Mouse (Mus musculus): Measurements from ENCODE around the gene Cdkn2aip. TPM values are rescaled to one million over a fixed set of nuclear protein-coding genes. Genes with fewer than 3 reads are reported as not detected.

Cdkn2aip gene
- polyA plus RNA-seq (2014; fragmentation: Illumina TruSeq; extraction: RNeasy Lipid Tissue Mini Kit (QIAGEN cat#74804); ENCODE audit: low read depth, low replicate concordance): 6.5 TPM

DNA sequence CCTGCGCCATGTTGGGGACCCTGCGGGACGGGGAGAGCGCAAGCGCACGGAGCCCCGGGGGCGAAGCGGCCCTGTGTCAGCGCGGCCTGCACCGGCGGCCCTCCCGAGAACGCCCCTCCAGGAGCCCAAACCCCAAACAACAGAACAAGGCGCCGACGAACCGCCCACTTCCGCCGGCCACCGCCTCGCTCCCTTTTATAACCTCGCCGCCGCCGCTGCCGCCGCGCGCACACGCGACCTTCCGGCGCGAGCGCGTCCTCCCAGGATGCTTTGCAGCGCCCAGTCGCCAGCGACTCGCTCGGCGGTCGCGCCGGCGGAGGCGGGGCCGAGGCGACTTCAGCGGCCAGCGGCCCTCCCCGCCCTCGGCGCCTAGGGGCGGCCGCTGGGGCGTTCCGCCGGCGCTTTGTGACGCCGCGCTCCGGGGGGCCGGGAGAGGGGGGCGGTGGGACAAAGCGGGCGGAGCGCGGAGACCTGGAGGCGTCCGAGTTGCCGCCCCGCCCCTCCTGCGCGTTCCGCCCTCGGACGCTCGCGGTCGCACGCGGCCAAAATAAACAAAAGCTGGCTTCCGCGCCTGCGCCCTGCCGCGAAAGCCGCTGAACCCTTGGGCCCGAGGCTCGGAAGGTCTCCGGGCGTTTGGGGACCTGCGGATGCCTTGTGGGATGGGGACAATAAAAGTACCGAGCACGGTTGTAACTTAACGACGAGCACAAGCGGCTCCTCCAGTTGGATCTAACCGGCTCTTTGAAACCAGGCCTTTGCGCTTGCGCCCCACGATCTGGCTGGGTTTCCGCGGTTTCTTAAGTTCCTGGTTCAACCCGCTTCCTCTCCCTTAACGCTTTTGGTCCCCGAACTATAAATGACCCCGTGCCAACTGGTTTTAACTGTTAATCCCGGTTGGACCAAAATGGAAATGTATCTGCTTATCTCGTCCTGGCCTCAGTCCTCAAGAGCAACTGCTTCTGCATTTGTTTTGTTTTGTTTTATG, at the start of gene Cdkn2aip:
TSS of gene Cdkn2aip (minus strand) at position 172 of the 985 bp plus-strand sequence.

DNA sequence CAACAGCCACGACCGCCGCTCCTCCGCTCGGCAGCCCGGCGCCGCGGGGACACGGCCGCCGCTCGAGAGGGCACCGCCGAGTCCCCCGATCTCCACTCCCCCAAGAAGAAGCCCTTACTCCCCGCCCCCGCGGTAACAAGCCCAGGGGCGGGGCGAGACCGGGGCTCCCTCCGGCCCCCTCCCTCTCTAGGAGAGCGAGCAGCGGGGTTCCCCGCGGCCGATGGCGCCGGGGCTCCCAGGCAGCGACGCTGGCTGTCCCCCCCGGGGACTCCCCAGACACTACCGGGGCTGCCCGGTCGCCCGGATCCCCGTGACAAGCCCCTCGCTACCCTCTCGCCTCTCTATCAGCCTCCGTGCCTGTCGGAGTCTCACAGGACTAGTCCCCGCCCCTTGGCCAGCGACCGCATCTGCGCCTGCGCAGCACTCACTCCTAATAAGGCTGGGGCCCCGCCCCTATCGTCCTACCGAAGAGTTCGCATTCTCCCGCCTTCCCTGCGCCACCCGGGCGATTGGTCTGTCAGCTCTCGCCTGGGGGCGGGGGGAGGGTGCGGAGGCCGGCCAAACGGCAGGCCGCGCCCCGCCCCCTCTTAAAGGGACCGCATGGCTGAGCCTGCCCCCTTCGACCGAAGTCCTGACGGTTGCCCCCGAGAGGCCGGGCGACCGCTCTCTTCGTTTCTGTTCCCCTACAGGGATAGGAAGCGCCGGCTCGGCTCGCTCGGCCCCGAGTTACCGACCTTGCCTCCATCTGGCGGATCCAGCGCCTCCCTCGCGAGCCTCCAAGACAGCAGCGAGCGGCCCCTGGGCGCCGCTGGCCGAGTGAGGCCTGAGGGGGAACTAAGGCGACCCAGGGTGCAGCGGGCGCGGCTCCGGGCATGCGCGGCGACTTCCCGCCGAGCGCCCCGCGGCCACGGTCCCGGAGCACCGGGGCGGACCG, 38.7 kb downstream of the Cdkn2aip start, which contains the start of gene Ing2:
TSS of gene Ing2 (minus strand) at position 780 of the 934 bp plus-strand sequence.

Other genes starting within 250 kb of the Cdkn2aip start
- 17.1 TPM for gene Trappc11, start 180.5 kb downstream of the Cdkn2aip start, polyA plus RNA-seq (2014; fragmentation: Illumina TruSeq; extraction: RNeasy Lipid Tissue Mini Kit (QIAGEN cat#74804); ENCODE audit: low read depth, low replicate concordance)
- gene Rwdd4a, start 180.3 kb downstream of the Cdkn2aip start, polyA plus RNA-seq (2014; fragmentation: Illumina TruSeq; extraction: RNeasy Lipid Tissue Mini Kit (QIAGEN cat#74804); ENCODE audit: low read depth, low replicate concordance): 30.1 TPM
- gene Ing2, start 38.4 kb downstream of the Cdkn2aip start, polyA plus RNA-seq (2014; fragmentation: Illumina TruSeq; extraction: RNeasy Lipid Tissue Mini Kit (QIAGEN cat#74804); ENCODE audit: low read depth, low replicate concordance): 6.3 TPM
- gene Cldn24, start 108.2 kb upstream of the Cdkn2aip start, polyA plus RNA-seq (2014; fragmentation: Illumina TruSeq; extraction: RNeasy Lipid Tissue Mini Kit (QIAGEN cat#74804); ENCODE audit: low read depth, low replicate concordance): not detected
- 0.50 TPM for gene Cldn22, start 110.5 kb upstream of the Cdkn2aip start, polyA plus RNA-seq (2014; fragmentation: Illumina TruSeq; extraction: RNeasy Lipid Tissue Mini Kit (QIAGEN cat#74804); ENCODE audit: low read depth, low replicate concordance)

Measured in heart, adult 10 weeks (tissue).